9 mouse cellular contexts compared by ENCODE assay signal in genomic region chr3:82902757-82903612, GRCm38 (mm10). TPM values are rescaled to one million over a fixed set of nuclear protein-coding genes. Genes with fewer than 3 reads are reported as not detected.
DNase-seq lines count a peak whose midpoint lies in the region; ATAC-seq lines count a peak whose summit lies in the region.
"Had no signal": no experiment of that assay in that cellular context is flagged by ENCODE, and none has a peak within 500 bp of the region (broad histone marks: within the 10 kb centered on the region; RNA-seq: fewer than 3 reads in every experiment).

No protein-coding gene starts in this region.

- H3K27ac ChIP-seq in kidney, embryonic 14.5 days (ENCODE audit: low read depth, low read length), result no peak overlapping the region
- H3K27ac ChIP-seq in embryonic facial prominence, embryonic 15.5 days (replicated peaks), result no peak overlapping the region
- no peak overlapping the region for H3K27ac ChIP-seq in limb, embryonic 10.5 days
- H3K27ac ChIP-seq in neural tube, embryonic 12.5 days, result no peak overlapping the region

- H3K9me3 ChIP-seq in kidney, embryonic 14.5 days (ENCODE audit: control insufficient read depth, low read length), result peaks cover 3% of the 10 kb centered on the region; the same call in 1 of the 2 replicates
- H3K9me3 ChIP-seq in embryonic facial prominence, embryonic 15.5 days (replicated peaks), result no peaks in the 10 kb centered on the region
- H3K9me3 ChIP-seq in limb, embryonic 10.5 days (replicated peaks), result no peaks in the 10 kb centered on the region
- H3K9me3 ChIP-seq in neural tube, embryonic 12.5 days, result no peaks in the 10 kb centered on the region

- H3K36me3 ChIP-seq in kidney, embryonic 14.5 days (ENCODE audit: control insufficient read depth, insufficient read depth, low read length), result no peaks in the 10 kb centered on the region
- no peaks in the 10 kb centered on the region for H3K36me3 ChIP-seq in embryonic facial prominence, embryonic 15.5 days
- no peaks in the 10 kb centered on the region for H3K36me3 ChIP-seq in limb, embryonic 10.5 days
- H3K36me3 ChIP-seq in neural tube, embryonic 12.5 days, result no peaks in the 10 kb centered on the region

- 22% methylated on average over 20 of the region's 20 CpGs for WGBS in kidney, embryonic 14.5 days
- WGBS in embryonic facial prominence, embryonic 15.5 days, result 26% methylated on average over 20 of the region's 20 CpGs
- WGBS in limb, embryonic 10.5 days, result 24% methylated on average over 20 of the region's 20 CpGs
- 21% methylated on average over 20 of the region's 20 CpGs for WGBS in neural tube, embryonic 12.5 days

- ATAC-seq in kidney, embryonic 14.5 days (ENCODE audit: low FRiP score, low TSS enrichment), result no peak
- ATAC-seq in embryonic facial prominence, embryonic 15.5 days (ENCODE audit: insufficient number of reproducible peaks, low FRiP score, low TSS enrichment, low read depth), result no peak
- no peak; the same call in 1 of the 2 replicates for ATAC-seq in neural tube, embryonic 12.5 days (ENCODE audit: low FRiP score, low read depth)
- no peak for ATAC-seq in erythroblast, adult 5-6 weeks (replicated peaks; ENCODE audit: low FRiP score, poor library complexity, severe bottlenecking)

- peak overlapping the region; percentile 44 for H3K4me3 ChIP-seq in kidney, embryonic 14.5 days (ENCODE audit: low read length)
- H3K4me3 ChIP-seq in embryonic facial prominence, embryonic 15.5 days (replicated peaks), result peak overlapping the region; percentile 39
- peak overlapping the region; percentile 53 for H3K4me3 ChIP-seq in limb, embryonic 10.5 days
- peak overlapping the region; percentile 41 for H3K4me3 ChIP-seq in neural tube, embryonic 12.5 days

- no peak overlapping the region for H3K9ac ChIP-seq in kidney, embryonic 14.5 days (ENCODE audit: low read depth, low read length)
- no peak overlapping the region for H3K9ac ChIP-seq in embryonic facial prominence, embryonic 15.5 days
- no peak overlapping the region for H3K9ac ChIP-seq in neural tube, embryonic 12.5 days

- 0 out of 2 replicates have a peak, but pooled peaks cover 6% of the 10 kb centered on the region for H3K4me1 ChIP-seq in kidney, embryonic 14.5 days (ENCODE audit: control insufficient read depth, insufficient read depth, low read length)
- H3K4me1 ChIP-seq in embryonic facial prominence, embryonic 15.5 days, result peaks cover 14% of the 10 kb centered on the region
- peaks cover 15% of the 10 kb centered on the region for H3K4me1 ChIP-seq in limb, embryonic 10.5 days
- peaks cover 12% of the 10 kb centered on the region for H3K4me1 ChIP-seq in neural tube, embryonic 12.5 days

- no peak for DNase-seq in kidney, postnatal 36 days
- no peak for DNase-seq in limb, embryonic 10.5 days (ENCODE audit: low spot score)
- DNase-seq in thymus, postnatal 14 days, result no peak
- no peak for DNase-seq in thymus, postnatal 25 days

- H3K27me3 ChIP-seq in kidney, embryonic 14.5 days (ENCODE audit: control insufficient read depth, insufficient read depth, low read length), result peaks cover 33% of the 10 kb centered on the region
- H3K27me3 ChIP-seq in embryonic facial prominence, embryonic 15.5 days, result peaks cover 30% of the 10 kb centered on the region
- peaks cover 46% of the 10 kb centered on the region for H3K27me3 ChIP-seq in limb, embryonic 10.5 days (ENCODE audit: low read depth, poor library complexity, severe bottlenecking)
- H3K27me3 ChIP-seq in neural tube, embryonic 12.5 days (replicated peaks), result peaks cover 31% of the 10 kb centered on the region

- peak overlapping the region; percentile 66 for H3K4me2 ChIP-seq in kidney, embryonic 14.5 days (replicated peaks; ENCODE audit: low read depth, low read length)
- peak overlapping the region; percentile 78 for H3K4me2 ChIP-seq in embryonic facial prominence, embryonic 15.5 days (replicated peaks)
- peak overlapping the region; percentile 95 for H3K4me2 ChIP-seq in neural tube, embryonic 12.5 days (replicated peaks)

RNA-seq across cellular contexts. Expression of gene Lrat, which starts 0.8 kb away (rescaled TPM):
- not detected in 2 replicates for polyA plus RNA-seq in kidney, embryonic 14.5 days (2014; fragmentation: Nextera tagmentation; extraction: Ambion mirVana)
- polyA plus RNA-seq in embryonic facial prominence, embryonic 15.5 days (2015; fragmentation: Nextera tagmentation; extraction: Ambion mirVana), result 0.68 TPM in 2 replicates
- polyA plus RNA-seq in limb, embryonic 10.5 days (2016; fragmentation: Nextera tagmentation; extraction: Ambion mirVana), result not detected in 2 replicates
- 0.05 TPM in 1 of 2 replicates, not detected in the other for polyA plus RNA-seq in neural tube, embryonic 12.5 days (2016; fragmentation: Nextera tagmentation; extraction: Ambion mirVana)
- not detected in 2 replicates for total RNA-seq in erythroblast, adult 5-6 weeks (2015; ENCODE audit: low replicate concordance)
- not detected in 2 replicates for total RNA-seq in erythroblast, adult 5-6 weeks (2017; ENCODE audit: low replicate concordance)
- total RNA-seq: common myeloid progenitor, adult 5-6 weeks had no signal

RNA-seq across cellular contexts. Expression of gene Rbm46, which starts 26.7 kb away (rescaled TPM):
- 1.9 and 3.1 TPM in 2 replicates for polyA plus RNA-seq in kidney, embryonic 14.5 days (2014; fragmentation: Nextera tagmentation; extraction: Ambion mirVana)
- polyA plus RNA-seq in embryonic facial prominence, embryonic 15.5 days (2015; fragmentation: Nextera tagmentation; extraction: Ambion mirVana), result 2.9 and 3.3 TPM in 2 replicates
- 0.72 and 1.3 TPM in 2 replicates for polyA plus RNA-seq in limb, embryonic 10.5 days (2016; fragmentation: Nextera tagmentation; extraction: Ambion mirVana)
- 2.0 and 2.2 TPM in 2 replicates for polyA plus RNA-seq in neural tube, embryonic 12.5 days (2016; fragmentation: Nextera tagmentation; extraction: Ambion mirVana)
- not detected in 2 replicates for total RNA-seq in erythroblast, adult 5-6 weeks (2015; ENCODE audit: low replicate concordance)
- not detected in 2 replicates for total RNA-seq in erythroblast, adult 5-6 weeks (2017; ENCODE audit: low replicate concordance)
- total RNA-seq: common myeloid progenitor, adult 5-6 weeks had no signal
